In the genomic region with DNA sequence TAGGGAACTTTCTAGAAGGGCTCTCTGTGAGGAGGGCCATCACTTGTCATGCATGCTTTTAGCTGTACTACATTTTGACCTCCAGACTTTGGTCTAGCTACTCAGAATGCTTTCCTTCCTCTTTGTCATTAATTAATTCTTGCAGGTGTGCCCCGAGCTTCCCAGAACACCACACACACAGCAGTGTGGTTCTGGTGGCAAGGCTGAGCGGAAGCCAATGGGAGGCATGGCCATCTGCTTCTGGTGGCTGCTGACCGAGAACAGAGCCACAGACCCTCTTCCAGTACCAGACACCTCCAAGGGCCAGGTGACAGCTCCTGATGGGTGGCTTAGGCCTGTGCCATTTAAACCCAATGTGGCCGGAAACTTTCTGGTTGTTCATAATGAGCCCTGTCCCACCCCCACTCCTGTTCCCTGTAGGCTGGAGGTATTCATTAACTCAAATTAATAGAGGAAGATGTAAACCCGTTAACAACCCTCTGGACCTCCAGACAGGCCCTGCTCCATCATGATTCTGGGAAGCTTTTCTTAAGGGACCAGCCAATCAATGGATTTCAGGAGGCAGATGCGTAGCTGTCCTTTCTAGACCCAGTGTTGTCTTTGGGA, we compare ENCODE assay signal across 15 mouse cellular contexts.
A peak's percentile ranks its signal among the peaks of the same experiment; 100 is the strongest.
DNase-seq lines count a peak whose midpoint lies in the region; TF ChIP-seq lines count a peak whose summit lies in the region.
"Had no signal": no experiment of that assay in that cellular context is flagged by ENCODE, and none has a peak within 500 bp of the region (broad histone marks: within the 10 kb centered on the region; RNA-seq: fewer than 3 reads in every experiment).

No protein-coding gene starts in this region.

- H3K27ac ChIP-seq in layer of hippocampus, adult 2 months = no peak overlapping the region
- H3K27ac ChIP-seq: embryonic facial prominence, embryonic 13.5 days; gastrocnemius, adult 2 months; heart, embryonic 13.5 days; liver, embryonic 13.5 days; lung, embryonic 15.5 days; midbrain, embryonic 13.5 days had no signal

- H3K4me3 ChIP-seq in layer of hippocampus, adult 2 months = no peak overlapping the region
- H3K4me3 ChIP-seq: embryonic facial prominence, embryonic 13.5 days; gastrocnemius, adult 2 months; heart, embryonic 13.5 days; liver, embryonic 13.5 days; lung, embryonic 15.5 days; midbrain, embryonic 13.5 days had no signal

- DNase-seq in cerebellum, adult 18-20 months = peak; percentile 84 to 91
- peak; percentile 75 to 84 for DNase-seq in cerebellum, postnatal 14 days
- peak; percentile 89 for DNase-seq in kidney, adult 9 months
- peak; percentile 28 to 63 for DNase-seq in kidney, postnatal 4 days
- no peak for DNase-seq in layer of hippocampus, adult 2 months (ENCODE audit: low spot score in 2 of 2)
- no peak for DNase-seq in adrenal gland, postnatal 4 days (ENCODE audit: low spot score in 2 of 2)
- no peak for DNase-seq in T-cell, adult 2 months (ENCODE audit: low spot score)
- DNase-seq: gastrocnemius, adult 2 months; heart, postnatal 4 days; liver, embryonic 13.5 days; thymus, postnatal 36 days had no signal

- TF ChIP-seq CTCF in layer of hippocampus, adult 2 months (conservative IDR thresholded peaks at IDR 0.05) = no peak

Comparison
In these comparisons a context has a peak if more than half of its experiments do, and no peak if none do; other contexts are left out.
1. DNase-seq: peak in cerebellum, adult 18-20 months (2 of 2), cerebellum, postnatal 14 days (2 of 2), kidney, adult 9 months (single experiment) and kidney, postnatal 4 days (2 of 2); none in layer of hippocampus, adult 2 months (0 of 2), adrenal gland, postnatal 4 days (0 of 2) and T-cell, adult 2 months (single experiment).